Mouse (Mus musculus) left cerebral cortex, adult 8-10 months (tissue): Measurements from ENCODE around the gene Vmn2r65. TPM values are rescaled to one million over a fixed set of nuclear protein-coding genes. Genes with fewer than 3 reads are reported as not detected.

ENCODE experiments used
- DNase-seq, 2 experiments: peaks; one replicate each; pipeline ENCODE4 v3.0.0; 2022; ENCODE audit warnings: low spot score in 2 of 2
- total RNA-seq, 4 experiments: library from RNA; stranded (reverse); gene quantifications; 2 replicates each; pipeline ENCODE4 v1.2.4; 2022

Gene Vmn2r65
- total RNA-seq: not detected

- DNase-seq: no peak
These were observed at the start of gene Vmn2r65 for GRCm38 (mm10) chr7:84964015-84964414. Vmn2r65 (minus strand) TSS chr7:84964115.

DNA sequence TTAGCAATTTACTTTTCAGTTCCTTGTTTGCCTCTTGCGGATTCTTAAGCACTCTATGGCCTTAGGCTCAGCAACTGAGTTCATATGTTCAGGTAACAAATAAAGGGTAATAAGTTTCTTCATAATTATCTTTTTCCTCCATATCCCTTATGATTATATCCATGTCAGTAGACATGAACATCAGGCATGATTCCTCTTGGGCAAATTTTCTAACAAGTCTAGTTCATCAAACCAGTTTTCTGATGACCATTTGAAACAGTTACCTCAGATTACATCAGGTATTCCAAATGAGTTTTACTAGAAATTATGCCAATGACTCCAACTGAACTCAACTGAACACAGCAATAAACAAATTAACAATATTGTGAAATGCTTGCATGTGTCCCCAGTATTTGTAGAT is 48.3 kb upstream of the Vmn2r65 start, which contains the start of gene Vmn2r66:
Gene Vmn2r66 (minus strand): TSS at position 101 of the 400 bp plus-strand sequence.
- DNase-seq: no peak

DNA sequence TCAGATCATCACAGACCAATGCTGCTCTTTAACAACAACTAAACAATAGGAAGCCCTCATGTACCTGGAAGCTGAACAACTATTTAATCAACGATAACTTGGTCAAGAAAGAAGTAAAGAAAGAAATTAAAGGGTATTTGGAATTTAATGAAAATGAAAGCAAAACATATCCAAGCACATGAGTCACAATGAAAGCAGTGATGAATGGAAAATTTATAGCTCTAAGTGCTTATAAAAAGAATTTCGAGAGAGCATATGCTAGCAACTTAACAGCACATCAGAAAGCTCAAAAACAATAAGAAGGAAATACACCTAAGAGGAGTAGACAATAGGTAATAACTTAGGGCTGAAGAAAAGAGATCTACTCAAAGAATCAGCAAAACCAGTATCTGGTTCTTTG is 32.8 kb upstream of the Vmn2r65 start:
- no peak for DNase-seq

Other genes starting within 250 kb of the Vmn2r65 start
- gene Olfr291, start 110.6 kb downstream of the Vmn2r65 start, total RNA-seq: not detected
- not detected for gene Vmn2r66, start 48.2 kb upstream of the Vmn2r65 start, total RNA-seq
- gene Vmn2r67, start 191.9 kb upstream of the Vmn2r65 start, total RNA-seq: not detected